Mouse (Mus musculus): ENCODE measurements around the gene Cldn10. TPM values are rescaled to one million over a fixed set of nuclear protein-coding genes. Genes with fewer than 3 reads are reported as not detected.

Gene Cldn10
- polyA plus RNA-seq, 1 experiment from 2014 or later, result 1.5 TPM

DNA sequence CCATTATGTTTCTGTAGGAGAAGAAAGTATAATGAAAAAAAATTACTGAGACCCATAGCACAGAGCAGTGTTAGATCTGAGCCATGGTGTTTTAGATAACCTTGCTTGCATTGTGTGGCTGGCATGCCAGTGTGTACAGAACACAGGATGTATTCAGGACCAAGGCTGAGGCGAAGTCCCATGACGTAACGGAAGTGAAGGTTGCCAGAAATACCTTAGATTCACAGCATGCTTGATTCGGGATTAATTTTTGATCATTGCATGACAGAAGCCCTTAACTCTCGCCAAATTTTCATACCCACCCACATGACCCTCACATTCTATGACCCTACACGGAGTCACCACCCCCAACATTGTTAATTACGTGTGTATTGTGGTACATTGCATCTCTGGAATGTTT lies 22.4 kb upstream of the Cldn10 start:
- H3K27ac ChIP-seq (replicated peaks), result no peak overlapping the region
- 71% methylated on average over 7 of the region's 7 CpGs for WGBS
- no peak for ATAC-seq (ENCODE audit: extremely low read depth, insufficient number of reproducible peaks, low FRiP score, low TSS enrichment)
- no peaks in the 10 kb centered on the region for H3K4me1 ChIP-seq
- H3K27me3 ChIP-seq (replicated peaks), result peaks cover 24% of the 10 kb centered on the region
- H3K4me3 ChIP-seq, result no peak overlapping the region
- H3K9ac ChIP-seq, result no peak overlapping the region
- no peaks in the 10 kb centered on the region for H3K9me3 ChIP-seq
- no peaks in the 10 kb centered on the region for H3K36me3 ChIP-seq
- H3K4me2 ChIP-seq, result no peak overlapping the region

DNA sequence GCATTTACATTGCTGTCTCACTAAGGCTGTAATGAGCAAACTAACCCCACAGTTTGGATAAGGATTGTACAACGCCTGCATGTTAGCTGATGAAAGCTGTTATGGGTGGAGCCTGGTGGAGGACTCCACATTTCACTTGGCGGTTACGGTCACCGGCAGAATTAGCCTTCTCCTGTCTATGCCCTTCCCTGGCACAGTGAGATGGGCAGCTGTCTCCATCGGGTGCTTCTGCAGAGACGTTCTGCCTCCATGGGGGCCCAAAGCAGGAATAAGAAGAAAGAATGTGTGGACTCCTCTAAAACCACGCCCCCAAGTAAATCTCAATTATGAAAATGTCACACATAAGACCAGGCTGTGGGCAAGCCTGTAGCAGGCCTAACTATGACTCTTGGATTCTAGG lies 21.8 kb upstream of the Cldn10 start:
- Histone ChIP-seq H3K27ac (replicated peaks) (no peak overlapping the region), H3K4me3 (no peak overlapping the region), H3K9me3 (no peaks in the 10 kb centered on the region), H3K36me3 (no peaks in the 10 kb centered on the region), H3K4me1 (no peaks in the 10 kb centered on the region), H3K4me2 (no peak overlapping the region), H3K9ac (no peak overlapping the region), H3K27me3 (replicated peaks) (peaks cover 24% of the 10 kb centered on the region)
- 64% methylated on average over 7 of the region's 7 CpGs for WGBS
- no peak for ATAC-seq (ENCODE audit: extremely low read depth, insufficient number of reproducible peaks, low FRiP score, low TSS enrichment)

DNA sequence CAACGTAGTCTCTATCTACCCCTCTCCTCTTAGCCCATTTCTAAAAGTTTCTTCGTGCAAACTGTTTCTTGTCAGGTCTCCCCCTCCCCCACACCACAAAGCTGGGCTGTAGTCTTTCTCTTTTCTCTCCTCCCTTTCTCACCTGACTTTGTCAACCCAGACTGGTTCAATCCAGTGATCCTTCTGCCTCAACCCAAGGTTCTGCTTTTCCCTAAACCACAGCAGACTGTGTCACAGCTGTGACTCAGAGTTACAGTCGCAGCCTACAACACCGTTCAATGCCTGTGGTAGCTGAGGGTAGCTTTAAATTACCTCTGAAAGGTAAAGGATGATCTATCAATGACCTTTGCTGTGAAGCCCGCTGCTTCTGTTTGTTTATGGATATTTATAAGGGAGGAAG lies 21.3 kb upstream of the Cldn10 start:
- Histone ChIP-seq H3K27me3 (replicated peaks) (peaks cover 24% of the 10 kb centered on the region), H3K9me3 (no peaks in the 10 kb centered on the region), H3K4me2 (no peak overlapping the region), H3K36me3 (no peaks in the 10 kb centered on the region), H3K27ac (replicated peaks) (no peak overlapping the region), H3K9ac (no peak overlapping the region), H3K4me3 (no peak overlapping the region), H3K4me1 (no peaks in the 10 kb centered on the region)
- no peak for ATAC-seq (ENCODE audit: extremely low read depth, insufficient number of reproducible peaks, low FRiP score, low TSS enrichment)
- WGBS, result 64% methylated on average over 5 of the region's 5 CpGs

DNA sequence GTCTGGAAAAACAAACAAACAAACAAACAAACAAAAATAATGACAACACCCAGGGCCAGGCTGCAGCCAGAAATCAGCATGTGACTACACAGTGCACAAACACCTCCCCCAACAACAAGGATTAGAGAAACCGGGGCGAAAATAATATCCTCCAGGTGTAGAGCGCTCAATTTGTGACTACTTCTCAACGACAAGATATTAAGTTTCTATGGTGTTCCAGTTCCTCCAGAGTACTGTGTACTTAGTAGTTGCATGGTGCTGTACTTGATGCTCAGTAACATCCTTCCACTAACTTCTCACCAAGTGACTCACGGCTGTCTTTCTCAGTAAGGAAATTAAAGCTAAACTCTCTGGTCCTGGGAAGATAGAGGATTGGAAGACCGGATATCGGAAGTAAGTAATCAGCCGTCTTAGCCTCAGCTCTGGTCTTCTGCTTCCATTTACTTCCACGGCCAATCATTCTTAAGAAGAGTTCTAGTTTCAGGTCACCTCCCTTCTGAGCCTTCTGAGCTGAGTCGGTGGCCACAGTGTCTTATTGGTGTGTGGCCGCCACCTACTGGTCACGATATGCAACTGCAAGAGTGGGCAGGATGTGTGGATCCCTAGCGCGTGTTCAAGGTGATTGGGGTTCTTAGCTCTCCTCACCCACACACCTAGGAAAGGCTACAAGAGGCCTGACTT lies 19.9 kb upstream of the Cldn10 start:
- ATAC-seq (ENCODE audit: extremely low read depth, insufficient number of reproducible peaks, low FRiP score, low TSS enrichment), result peak; percentile 63
- H3K27me3 ChIP-seq (replicated peaks), result peaks cover 24% of the 10 kb centered on the region
- 30% methylated on average over 14 of the region's 14 CpGs for WGBS
- H3K9me3 ChIP-seq, result no peaks in the 10 kb centered on the region
- no peak overlapping the region for H3K9ac ChIP-seq
- H3K27ac ChIP-seq (replicated peaks), result no peak overlapping the region
- H3K36me3 ChIP-seq, result no peaks in the 10 kb centered on the region
- H3K4me3 ChIP-seq, result no peak overlapping the region
- H3K4me1 ChIP-seq, result no peaks in the 10 kb centered on the region
- no peak overlapping the region for H3K4me2 ChIP-seq

DNA sequence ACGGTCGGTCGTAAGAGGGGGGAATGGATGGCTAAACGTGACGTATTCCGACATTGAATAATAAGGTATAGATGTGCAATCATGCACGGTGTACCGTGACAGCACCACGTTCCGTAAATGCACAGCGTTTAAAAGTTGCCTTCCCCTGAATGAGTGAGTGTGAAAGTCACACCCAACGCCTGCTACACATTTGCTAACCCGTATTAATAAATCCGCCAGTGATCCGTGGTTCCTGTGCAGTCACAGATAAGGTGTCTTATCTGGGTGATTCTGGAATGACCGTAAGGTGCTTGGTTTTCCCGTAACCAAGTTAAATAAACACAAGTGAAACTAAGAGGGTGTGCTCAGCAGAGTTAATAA lies 19.4 kb upstream of the Cldn10 start:
- Histone ChIP-seq H3K36me3 (no peaks in the 10 kb centered on the region), H3K4me3 (no peak overlapping the region), H3K4me1 (no peaks in the 10 kb centered on the region), H3K27me3 (replicated peaks) (peaks cover 24% of the 10 kb centered on the region), H3K9me3 (no peaks in the 10 kb centered on the region), H3K4me2 (no peak overlapping the region), H3K27ac (replicated peaks) (no peak overlapping the region), H3K9ac (no peak overlapping the region)
- no peak for ATAC-seq (ENCODE audit: extremely low read depth, insufficient number of reproducible peaks, low FRiP score, low TSS enrichment)
- WGBS, result 43% methylated on average over 17 of the region's 17 CpGs

DNA sequence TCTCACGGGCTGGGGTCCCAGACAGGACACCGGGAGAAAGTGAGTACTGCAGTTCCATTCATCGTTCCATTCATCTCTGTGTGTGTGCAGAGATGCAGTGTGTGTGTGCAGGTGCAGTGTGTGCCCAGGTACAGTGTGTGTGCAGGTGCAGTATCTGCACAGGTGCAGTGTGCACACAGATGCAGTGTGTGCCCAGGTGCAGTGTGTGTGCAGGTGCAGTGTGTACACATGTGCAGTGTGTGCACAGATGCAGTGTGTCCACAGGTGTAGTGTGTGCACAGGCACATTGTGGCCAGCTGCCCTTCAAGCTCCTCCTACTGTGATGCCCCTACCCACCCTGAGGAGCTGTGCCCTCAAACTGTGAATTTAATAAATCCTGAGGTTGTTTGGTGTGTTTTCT lies 14.0 kb upstream of the Cldn10 start:
- Histone ChIP-seq H3K36me3 (no peaks in the 10 kb centered on the region), H3K4me2 (no peak overlapping the region), H3K9ac (no peak overlapping the region), H3K4me1 (no peaks in the 10 kb centered on the region), H3K9me3 (no peaks in the 10 kb centered on the region), H3K27ac (replicated peaks) (no peak overlapping the region), H3K27me3 (replicated peaks) (peaks cover 11% of the 10 kb centered on the region), H3K4me3 (no peak overlapping the region)
- WGBS, result 93% methylated on average over 3 of the region's 3 CpGs
- ATAC-seq (ENCODE audit: extremely low read depth, insufficient number of reproducible peaks, low FRiP score, low TSS enrichment), result no peak

DNA sequence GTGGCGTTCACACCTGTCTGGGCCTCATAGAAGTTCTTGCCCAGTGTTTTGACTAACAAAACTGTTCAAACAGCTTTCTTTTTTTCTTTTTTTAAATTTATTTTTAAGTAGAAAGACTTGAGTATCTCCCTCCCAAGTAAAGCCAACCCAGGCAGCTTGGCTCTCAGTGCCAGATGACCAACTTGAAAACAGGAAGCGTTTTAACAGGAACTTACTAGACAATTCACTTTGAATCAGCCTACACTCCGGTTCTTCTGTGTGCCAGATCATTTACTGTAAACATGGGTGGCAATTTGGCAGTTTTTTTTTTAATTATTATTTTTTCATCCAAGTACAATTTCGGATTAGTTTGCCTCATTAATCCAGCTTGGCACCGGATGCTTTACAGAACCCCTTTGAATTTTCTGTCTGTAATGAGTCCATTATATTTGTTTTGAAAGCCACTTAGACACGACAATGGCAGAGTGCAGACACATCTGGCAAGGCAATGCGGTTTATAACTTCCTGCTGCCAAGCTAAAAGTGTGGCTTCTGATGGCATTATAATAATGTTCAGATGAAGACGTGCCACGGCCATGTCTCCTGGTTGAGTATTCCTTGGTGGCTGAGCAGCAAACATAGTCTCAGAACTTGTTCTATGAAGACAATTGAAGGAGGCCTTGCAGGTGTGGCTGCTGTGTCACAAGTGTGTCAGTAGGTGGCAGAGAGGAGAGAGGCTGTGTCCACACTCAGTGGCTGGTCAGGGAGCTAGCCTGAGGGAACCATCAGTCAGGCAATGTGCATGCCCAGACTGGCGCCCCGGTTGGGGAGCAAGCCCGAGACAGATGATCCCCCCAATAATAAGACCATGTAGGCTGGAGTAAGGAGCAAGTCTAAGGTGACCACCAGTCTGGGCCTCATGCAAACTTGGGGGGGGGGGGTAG lies 12.9 kb upstream of the Cldn10 start:
- no peaks in the 10 kb centered on the region for H3K27me3 ChIP-seq (replicated peaks)
- H3K9ac ChIP-seq, result no peak overlapping the region
- H3K4me3 ChIP-seq, result no peak overlapping the region
- no peak overlapping the region for H3K27ac ChIP-seq (replicated peaks)
- H3K9me3 ChIP-seq, result no peaks in the 10 kb centered on the region
- no peak overlapping the region for H3K4me2 ChIP-seq
- H3K4me1 ChIP-seq, result no peaks in the 10 kb centered on the region
- WGBS, result 71% methylated on average over 12 of the region's 12 CpGs
- no peak for ATAC-seq (ENCODE audit: extremely low read depth, insufficient number of reproducible peaks, low FRiP score, low TSS enrichment)
- no peaks in the 10 kb centered on the region for H3K36me3 ChIP-seq

DNA sequence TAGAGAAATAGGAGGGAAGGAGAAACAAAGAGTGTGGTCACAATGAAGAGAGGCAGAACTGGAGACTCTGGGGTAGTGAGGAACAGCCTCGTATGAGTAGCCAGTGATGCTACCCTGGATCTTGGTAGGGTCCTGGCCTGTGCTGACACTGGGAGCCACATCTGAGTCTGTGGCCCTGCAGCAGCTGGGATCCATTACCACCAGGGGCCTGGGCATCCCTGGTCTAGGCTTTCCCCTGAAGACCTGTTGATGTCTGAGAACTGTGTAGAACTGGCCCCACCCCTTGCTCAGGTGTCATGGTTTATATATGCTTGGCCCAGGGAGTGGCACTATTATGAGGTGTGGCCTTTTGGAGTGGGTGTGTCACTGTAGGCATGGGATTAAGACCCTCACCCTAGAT lies 12.2 kb upstream of the Cldn10 start:
- no peaks in the 10 kb centered on the region for H3K27me3 ChIP-seq (replicated peaks)
- H3K27ac ChIP-seq (replicated peaks), result no peak overlapping the region
- H3K4me1 ChIP-seq, result no peaks in the 10 kb centered on the region
- no peaks in the 10 kb centered on the region for H3K36me3 ChIP-seq
- H3K4me3 ChIP-seq, result no peak overlapping the region
- H3K9ac ChIP-seq, result no peak overlapping the region
- no peaks in the 10 kb centered on the region for H3K9me3 ChIP-seq
- no peak for ATAC-seq (ENCODE audit: extremely low read depth, insufficient number of reproducible peaks, low FRiP score, low TSS enrichment)
- no peak overlapping the region for H3K4me2 ChIP-seq
- 76% methylated on average over 1 of the region's 1 CpGs for WGBS

DNA sequence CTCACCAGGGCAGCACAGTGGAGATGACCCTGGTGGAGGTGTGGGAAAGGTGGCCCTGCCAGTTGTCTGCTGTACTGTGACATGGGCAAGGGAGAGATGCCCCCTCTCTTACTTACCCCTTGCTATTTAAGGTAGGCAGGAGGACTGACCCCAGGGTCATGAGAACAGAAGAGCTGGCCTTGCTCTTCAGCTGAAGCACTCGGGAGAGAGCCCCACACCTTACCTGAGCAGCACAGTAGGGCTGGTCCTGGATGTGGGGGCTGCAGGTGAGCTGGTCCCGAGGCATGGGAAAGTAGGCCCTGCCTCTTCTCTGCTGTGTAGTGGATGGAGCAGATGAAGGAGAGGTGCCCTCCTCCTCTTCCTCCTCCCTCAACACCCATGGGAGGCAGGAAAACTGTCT lies 11.3 kb upstream of the Cldn10 start:
- ATAC-seq (ENCODE audit: extremely low read depth, insufficient number of reproducible peaks, low FRiP score, low TSS enrichment), result no peak
- no peaks in the 10 kb centered on the region for H3K36me3 ChIP-seq
- 60% methylated on average over 2 of the region's 2 CpGs for WGBS

DNA sequence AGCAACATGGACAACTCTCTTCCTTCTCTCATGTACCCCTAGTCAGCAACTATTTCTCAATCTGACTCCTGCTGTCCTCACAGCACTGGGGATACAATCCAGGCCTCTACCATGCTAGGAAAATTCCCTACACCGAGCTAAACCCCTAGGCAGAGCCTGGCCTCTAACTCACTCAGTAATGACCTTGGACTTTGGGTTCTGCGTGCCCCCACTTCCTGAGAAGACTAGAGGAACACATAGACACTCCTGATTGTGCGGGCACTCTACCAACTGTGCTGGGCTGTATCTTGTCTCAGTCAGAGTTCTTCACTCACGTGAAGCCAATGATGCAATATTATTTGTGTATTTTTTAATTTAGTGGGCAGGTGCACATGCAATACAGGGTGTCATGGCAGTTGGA lies 10.2 kb upstream of the Cldn10 start:
- Histone ChIP-seq H3K9ac (no peak overlapping the region), H3K27ac (replicated peaks) (no peak overlapping the region), H3K4me2 (no peak overlapping the region), H3K9me3 (no peaks in the 10 kb centered on the region), H3K36me3 (no peaks in the 10 kb centered on the region), H3K27me3 (replicated peaks) (no peaks in the 10 kb centered on the region), H3K4me3 (no peak overlapping the region), H3K4me1 (no peaks in the 10 kb centered on the region)
- no peak for ATAC-seq (ENCODE audit: extremely low read depth, insufficient number of reproducible peaks, low FRiP score, low TSS enrichment)
- 67% methylated on average over 4 of the region's 4 CpGs for WGBS

More for the DNA sequence above, 11.3 kb upstream of the Cldn10 start:
- Histone ChIP-seq H3K4me1 (no peaks in the 10 kb centered on the region), H3K4me2 (no peak overlapping the region), H3K4me3 (no peak overlapping the region), H3K27ac (replicated peaks) (no peak overlapping the region), H3K27me3 (replicated peaks) (no peaks in the 10 kb centered on the region), H3K9ac (no peak overlapping the region), H3K9me3 (no peaks in the 10 kb centered on the region)

DNA sequence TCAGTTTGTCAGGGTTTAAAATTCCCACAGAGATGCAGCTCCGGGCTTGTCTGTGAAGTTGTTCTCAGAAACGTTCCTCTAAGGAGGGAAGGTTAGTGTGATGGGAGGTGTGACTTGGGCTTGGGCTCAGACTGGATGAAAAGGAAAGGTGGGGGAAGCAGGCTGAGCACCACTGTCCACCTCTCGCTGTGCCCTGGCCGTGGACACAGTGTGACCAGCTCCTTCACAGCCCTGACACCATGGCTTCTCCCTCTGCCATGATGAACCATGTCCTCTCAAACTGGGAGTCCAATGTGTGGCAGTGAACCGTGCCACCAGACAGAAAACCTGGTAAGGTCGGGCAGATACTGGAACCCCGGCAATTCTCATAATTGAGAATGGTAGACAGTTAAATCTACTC lies 6.1 kb upstream of the Cldn10 start:
- Histone ChIP-seq H3K9ac (no peak overlapping the region), H3K36me3 (no peaks in the 10 kb centered on the region), H3K27ac (replicated peaks) (no peak overlapping the region), H3K4me3 (no peak overlapping the region), H3K9me3 (no peaks in the 10 kb centered on the region), H3K4me2 (no peak overlapping the region), H3K4me1 (no peaks in the 10 kb centered on the region), H3K27me3 (replicated peaks) (no peaks in the 10 kb centered on the region)
- no peak for ATAC-seq (ENCODE audit: extremely low read depth, insufficient number of reproducible peaks, low FRiP score, low TSS enrichment)
- 72% methylated on average over 7 of the region's 7 CpGs for WGBS

DNA sequence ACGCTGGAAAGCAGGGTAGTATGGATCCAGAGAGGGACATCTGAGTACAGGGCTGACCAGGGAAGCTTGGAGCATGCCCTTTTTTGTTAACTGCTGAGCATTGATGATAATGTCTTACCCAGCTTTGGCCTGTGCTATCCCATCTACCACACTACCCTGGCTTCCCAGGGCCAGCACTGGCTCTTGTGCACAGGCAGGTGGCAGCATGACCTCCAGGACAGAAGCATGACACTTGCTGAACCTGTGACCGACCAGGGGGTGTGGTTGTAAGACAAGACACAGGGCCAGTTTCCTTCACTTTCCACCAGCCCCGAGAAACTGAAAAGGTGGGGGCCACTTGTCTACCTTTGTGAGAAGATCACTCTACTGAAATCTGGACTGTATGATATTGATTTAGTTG lies 5.5 kb upstream of the Cldn10 start:
- 54% methylated on average over 3 of the region's 3 CpGs for WGBS
- no peaks in the 10 kb centered on the region for H3K9me3 ChIP-seq
- no peaks in the 10 kb centered on the region for H3K4me1 ChIP-seq
- H3K27me3 ChIP-seq (replicated peaks), result no peaks in the 10 kb centered on the region
- no peak overlapping the region for H3K9ac ChIP-seq
- H3K27ac ChIP-seq (replicated peaks), result no peak overlapping the region
- H3K36me3 ChIP-seq, result no peaks in the 10 kb centered on the region
- no peak overlapping the region for H3K4me3 ChIP-seq
- no peak overlapping the region for H3K4me2 ChIP-seq
- ATAC-seq (ENCODE audit: extremely low read depth, insufficient number of reproducible peaks, low FRiP score, low TSS enrichment), result no peak
